Mouse (Mus musculus) kidney, embryonic 16.5 days (tissue): ENCODE results near the gene Sash1. TPM values are rescaled to one million over a fixed set of nuclear protein-coding genes. Genes with fewer than 3 reads are reported as not detected.

Experiments
- ATAC-seq: fragments of 200-750 bp; cut with Nextera tagmentation; 2 replicates; pipeline ENCODE4 v1.8.0; 2017; ENCODE audit warnings: moderate TSS enrichment; ENCODE audit not compliant: low FRiP score, low TSS enrichment
- H3K27ac ChIP-seq: fragments of 300-500 bp; sonication (generic); 2 replicates; pipeline ENCODE4 v1.5.1; 2014; ENCODE audit warnings: low read length
- H3K27me3 ChIP-seq: fragments of 300-500 bp; sonication (generic); 2 replicates; pipeline ENCODE4 v1.6.1; 2014; ENCODE audit warnings: low read length, control low read depth, mixed read lengths; ENCODE audit not compliant: insufficient read depth
- H3K36me3 ChIP-seq: fragments of 300-500 bp; sonication (generic); 2 replicates; pipeline ENCODE4 v1.6.1; 2014; ENCODE audit warnings: low read length, control low read depth, mixed read lengths; ENCODE audit not compliant: insufficient read depth
- H3K4me1 ChIP-seq: fragments of 300-500 bp; sonication (generic); 2 replicates; pipeline ENCODE4 v1.6.1; 2014; ENCODE audit warnings: low read length, control low read depth, mixed read lengths; ENCODE audit not compliant: insufficient read depth
- H3K4me2 ChIP-seq: fragments of 300-500 bp; sonication (generic); replicated peaks from 2 replicates; pipeline ENCODE4 v1.6.1; 2014; ENCODE audit warnings: low read depth, low read length
- H3K4me3 ChIP-seq: fragments of 300-500 bp; sonication (generic); 2 replicates; pipeline ENCODE4 v1.5.1; 2014; ENCODE audit warnings: mild to moderate bottlenecking, low read length
- H3K9ac ChIP-seq: fragments of 300-500 bp; sonication (generic); replicated peaks from 2 replicates; pipeline ENCODE4 v1.6.1; 2014; ENCODE audit warnings: low read length
- H3K9me3 ChIP-seq: fragments of 300-500 bp; sonication (generic); 2 replicates; pipeline ENCODE4 v1.6.1; 2016; ENCODE audit warnings: low read length, control low read depth
- WGBS: fragments of 180-500 bp; shearing (Covaris S2); extraction: QIAGEN DNeasy Blood & Tissue Kit; methylation state at CpG from one replicate; pipeline ENCODE4 v1.1.7; 2014; 5-methylcytosine and 5-hydroxymethylcytosine counted together
- polyA plus RNA-seq: library from polyadenylated mRNA; unstranded; fragments of >200 nt; fragmentation: Nextera tagmentation; extraction: Ambion mirVana; gene quantifications from 2 replicates; pipeline ENCODE4 v1.2.1, GENCODE M21; 2015

The Sash1 gene
- polyA plus RNA-seq, 1 experiment from 2014 or later: 3.1 TPM

DNA sequence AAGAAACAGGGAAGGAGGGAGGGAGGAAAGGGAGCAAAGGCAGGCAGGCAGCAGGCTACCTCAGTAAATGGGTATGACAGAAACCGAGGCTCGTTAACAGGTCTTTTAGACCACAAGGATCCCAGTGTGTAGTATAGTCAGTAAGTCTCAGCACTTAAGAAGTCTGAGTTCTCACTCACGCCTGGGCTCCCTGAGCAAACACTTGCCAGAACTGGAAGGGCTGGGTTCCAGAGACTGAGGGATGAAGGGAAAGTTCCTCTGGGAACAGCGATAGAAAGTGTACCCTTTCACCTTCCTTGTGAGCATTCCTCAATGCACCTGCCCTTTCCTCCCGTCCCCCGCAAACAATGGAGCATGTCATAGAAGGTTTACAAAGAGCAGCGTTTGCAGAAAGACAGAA lies 16.5 kb upstream of the Sash1 start:
- H3K4me2 ChIP-seq: no peak overlapping the region
- no peaks in the 10 kb centered on the region; the same call in 1 of the 2 replicates for H3K4me1 ChIP-seq
- no peaks in the 10 kb centered on the region for H3K9me3 ChIP-seq
- no peak overlapping the region for H3K9ac ChIP-seq
- no peaks in the 10 kb centered on the region for H3K27me3 ChIP-seq
- 76% methylated on average over 7 of the region's 7 CpGs for WGBS
- H3K36me3 ChIP-seq: no peaks in the 10 kb centered on the region
- no peak overlapping the region for H3K4me3 ChIP-seq
- no peak for ATAC-seq
- no peak overlapping the region for H3K27ac ChIP-seq

DNA sequence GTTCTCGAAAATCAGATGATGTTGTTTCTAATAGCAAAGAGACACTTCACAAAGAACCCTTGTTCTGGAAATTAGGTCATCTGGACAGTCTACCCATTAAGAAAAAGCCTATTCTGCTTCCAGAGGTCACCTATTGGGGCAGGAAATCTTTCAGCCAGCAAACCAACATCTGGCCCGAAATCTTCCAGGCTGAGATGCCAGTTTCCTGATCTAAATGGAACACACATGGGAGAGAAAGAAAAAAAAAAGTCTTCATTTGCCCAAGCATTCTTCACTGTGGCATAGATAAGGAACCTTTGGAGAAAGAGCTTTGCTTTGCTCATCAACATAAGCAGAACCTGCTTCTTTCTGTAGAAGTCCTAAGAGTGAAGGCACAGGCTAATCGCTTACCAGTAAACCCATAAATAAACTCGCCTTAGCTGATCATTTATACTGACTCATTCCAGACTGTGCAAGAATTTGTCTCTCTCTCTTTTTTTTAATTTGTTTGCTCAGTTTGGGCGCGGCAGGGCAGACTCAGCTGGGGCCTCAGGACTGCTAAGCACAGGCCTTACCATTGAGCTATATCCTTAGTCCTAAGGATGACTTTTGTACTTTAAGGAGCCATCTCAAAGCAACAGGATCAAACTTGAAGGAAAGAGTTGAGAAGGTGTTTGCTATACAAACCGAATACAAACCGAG lies 13.1 kb upstream of the Sash1 start:
- 72% methylated on average over 8 of the region's 8 CpGs for WGBS
- Histone ChIP-seq H3K36me3 (no peaks in the 10 kb centered on the region), H3K4me3 (no peak overlapping the region), H3K9me3 (peaks cover 4% of the 10 kb centered on the region; the same call in 1 of the 2 replicates), H3K27me3 (no peaks in the 10 kb centered on the region), H3K9ac (no peak overlapping the region), H3K4me2 (no peak overlapping the region), H3K4me1 (no peaks in the 10 kb centered on the region; the same call in 1 of the 2 replicates), H3K27ac (no peak overlapping the region)
- ATAC-seq: peak; percentile 72; the same call in 1 of the 2 replicates

DNA sequence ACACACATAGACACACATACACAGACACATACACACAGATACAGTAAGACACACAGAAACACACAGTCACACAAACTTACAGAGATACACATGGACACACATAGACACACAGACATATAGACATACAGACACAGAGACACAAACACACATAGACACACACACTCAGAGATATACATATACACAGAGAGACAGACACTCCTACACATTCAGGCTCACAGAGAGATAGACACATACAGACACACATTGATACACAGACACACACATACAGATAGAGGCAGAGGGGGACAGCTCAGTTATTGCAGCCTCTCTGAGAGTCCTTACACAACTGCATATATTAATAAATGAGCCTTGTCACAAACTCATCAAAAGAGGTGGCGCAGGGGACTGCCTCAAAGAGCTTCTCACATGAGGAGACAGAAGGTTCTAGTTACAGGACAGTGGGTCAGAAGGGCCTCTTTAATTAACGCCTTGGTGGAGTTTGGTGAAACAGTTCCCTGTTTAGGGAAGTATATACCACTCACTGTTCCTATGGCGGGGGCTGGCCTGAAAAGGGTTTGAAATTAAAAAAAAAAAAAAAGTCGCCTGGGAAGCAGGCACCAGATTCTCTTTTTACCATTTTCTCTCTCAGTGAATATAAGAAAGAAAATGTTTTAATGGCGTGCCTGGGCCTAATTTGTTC lies 12.4 kb upstream of the Sash1 start:
- WGBS: 53% methylated on average over 5 of the region's 5 CpGs
- no peak overlapping the region for H3K27ac ChIP-seq
- H3K4me1 ChIP-seq: no peaks in the 10 kb centered on the region; the same call in 1 of the 2 replicates

DNA sequence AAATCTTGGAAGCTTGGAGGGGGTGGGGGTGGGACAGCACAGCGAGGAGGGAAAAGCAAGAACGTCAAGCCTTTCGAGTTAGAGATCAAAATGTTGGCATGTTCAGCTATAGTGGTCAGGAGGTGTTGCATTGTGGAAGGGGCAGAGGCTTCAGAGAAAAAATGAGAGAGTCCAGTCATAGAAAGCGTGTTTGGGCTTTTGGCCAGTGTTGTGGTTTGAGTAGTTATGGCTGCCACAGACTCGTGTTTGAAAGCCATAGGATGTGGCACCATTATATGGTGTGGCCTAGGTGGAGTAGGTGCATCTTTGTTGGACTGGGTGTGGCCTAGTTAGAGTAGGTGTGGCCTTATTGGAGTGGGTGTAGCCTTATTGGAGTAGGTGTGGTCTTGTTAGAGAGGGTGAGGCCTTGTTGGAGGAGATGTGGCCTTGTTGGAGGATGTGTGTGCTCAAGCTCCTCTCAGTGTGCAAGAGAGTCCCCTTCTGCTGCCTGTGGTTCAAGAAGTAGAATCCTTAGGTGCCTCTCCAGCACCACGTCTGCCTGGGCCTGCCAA lies 9.2 kb upstream of the Sash1 start:
- Histone ChIP-seq H3K27me3 (no peaks in the 10 kb centered on the region), H3K27ac (no peak overlapping the region), H3K4me3 (no peak overlapping the region), H3K9ac (no peak overlapping the region), H3K4me2 (no peak overlapping the region), H3K36me3 (no peaks in the 10 kb centered on the region), H3K9me3 (peaks cover 4% of the 10 kb centered on the region; the same call in 1 of the 2 replicates), H3K4me1 (no peaks in the 10 kb centered on the region; the same call in 1 of the 2 replicates)
- ATAC-seq: no peak
- 91% methylated on average over 6 of the region's 6 CpGs for WGBS

More for the DNA sequence above, 12.4 kb upstream of the Sash1 start:
- no peak for ATAC-seq
- H3K9me3 ChIP-seq: peaks cover 4% of the 10 kb centered on the region; the same call in 1 of the 2 replicates
- no peak overlapping the region for H3K9ac ChIP-seq
- no peaks in the 10 kb centered on the region for H3K36me3 ChIP-seq
- no peak overlapping the region for H3K4me3 ChIP-seq
- H3K4me2 ChIP-seq: no peak overlapping the region
- H3K27me3 ChIP-seq: no peaks in the 10 kb centered on the region

DNA sequence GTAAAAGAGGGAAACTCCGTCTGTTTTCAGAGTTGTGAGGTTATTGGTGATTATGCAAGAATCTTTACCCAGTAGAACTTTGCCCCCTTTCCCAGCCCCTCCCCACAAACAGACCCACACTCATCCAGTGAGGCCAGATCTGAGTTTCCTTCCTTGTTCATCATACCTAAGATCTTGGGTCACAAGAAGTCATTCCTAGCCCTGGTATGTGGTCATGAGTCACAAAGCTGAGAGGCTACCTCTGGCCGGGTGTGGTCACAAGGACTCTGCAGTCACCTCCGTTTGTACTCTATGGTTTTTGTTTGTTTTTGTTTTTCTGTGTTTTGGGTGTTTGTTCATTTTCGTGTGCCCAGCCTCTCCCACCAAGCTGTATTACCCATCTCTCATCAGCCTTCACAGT lies 4.6 kb upstream of the Sash1 start:
- Histone ChIP-seq H3K27me3 (no peaks in the 10 kb centered on the region), H3K9ac (no peak overlapping the region), H3K9me3 (no peaks in the 10 kb centered on the region), H3K27ac (no peak overlapping the region), H3K4me3 (no peak overlapping the region), H3K36me3 (no peaks in the 10 kb centered on the region), H3K4me1 (peaks cover 8% of the 10 kb centered on the region; the same call in 1 of the 2 replicates), H3K4me2 (no peak overlapping the region)
- WGBS: 74% methylated on average over 4 of the region's 4 CpGs
- ATAC-seq: no peak

DNA sequence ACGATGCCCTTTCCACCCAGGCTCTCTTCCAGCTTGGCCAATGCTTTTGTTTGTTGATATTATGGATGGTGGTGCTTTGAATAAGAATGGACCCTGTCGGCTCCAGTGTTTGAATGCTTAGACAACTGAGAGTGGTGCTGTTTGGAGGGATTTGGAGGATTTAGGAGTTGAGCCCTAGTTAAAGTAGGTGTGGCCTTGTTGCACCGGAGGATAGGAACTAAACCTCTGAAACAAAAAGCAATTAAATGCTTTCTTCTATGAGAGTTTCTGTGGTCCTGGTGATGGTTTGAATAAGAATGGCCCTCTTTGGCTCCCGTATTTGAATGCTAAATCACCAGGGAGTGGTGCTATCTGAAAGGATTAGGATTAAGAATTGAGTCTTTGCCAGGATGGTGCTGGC lies 3.5 kb upstream of the Sash1 start:
- no peak overlapping the region for H3K27ac ChIP-seq
- WGBS: 79% methylated on average over 4 of the region's 4 CpGs
- ATAC-seq: no peak
- peaks cover 13% of the 10 kb centered on the region for H3K4me1 ChIP-seq
- H3K9ac ChIP-seq: no peak overlapping the region
- no peaks in the 10 kb centered on the region for H3K36me3 ChIP-seq
- H3K27me3 ChIP-seq: no peaks in the 10 kb centered on the region
- H3K4me3 ChIP-seq: no peak overlapping the region
- H3K9me3 ChIP-seq: no peaks in the 10 kb centered on the region
- H3K4me2 ChIP-seq: no peak overlapping the region

DNA sequence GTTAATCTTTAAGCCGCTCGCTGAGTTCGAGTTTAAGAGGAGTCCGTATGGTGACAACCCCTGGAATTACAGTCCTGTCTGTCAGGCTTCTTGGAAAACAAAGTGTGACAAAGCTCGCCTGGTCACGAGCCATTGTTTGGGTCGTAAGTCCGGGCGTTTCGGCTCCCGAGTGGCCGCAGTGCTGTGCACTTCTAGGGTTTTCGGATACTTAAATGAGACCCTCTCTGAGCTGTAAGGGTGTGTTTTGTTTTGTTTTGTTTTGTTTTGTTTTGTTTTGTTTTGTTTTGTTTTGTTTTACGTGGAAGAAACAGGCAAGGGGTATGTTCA lies 621 bp upstream of the Sash1 start:
- Histone ChIP-seq H3K4me1 (peaks cover 29% of the 10 kb centered on the region), H3K9me3 (no peaks in the 10 kb centered on the region), H3K27ac (peak overlapping the region; percentile 98), H3K4me3 (peak overlapping the region; percentile 66), H3K27me3 (no peaks in the 10 kb centered on the region), H3K4me2 (peak overlapping the region; percentile 62), H3K36me3 (no peaks in the 10 kb centered on the region), H3K9ac (peak overlapping the region; percentile 83)
- ATAC-seq: no peak
- WGBS: 0% methylated on average over 14 of the region's 14 CpGs

DNA sequence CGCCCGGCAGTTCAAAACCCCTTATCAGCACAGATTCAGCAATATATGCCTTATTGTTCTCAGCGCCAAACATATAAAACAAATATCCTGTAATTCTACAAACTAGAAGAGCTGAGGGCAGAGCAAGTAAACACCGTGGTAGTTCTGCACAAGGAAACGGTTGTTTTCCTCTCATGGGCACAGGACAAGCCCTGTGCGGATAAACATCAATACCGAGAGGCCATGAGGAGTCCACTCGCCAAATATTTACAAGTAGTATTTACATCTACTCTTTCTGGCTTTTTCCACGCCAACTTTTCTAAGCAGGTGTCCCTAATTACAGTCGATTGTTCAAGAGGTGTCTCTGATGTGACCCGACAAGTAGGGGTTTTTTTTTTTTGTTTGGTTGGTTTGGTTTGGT lies 669 bp downstream of the Sash1 start:
- no peak for ATAC-seq
- Histone ChIP-seq H3K9ac (peak overlapping the region; percentile 83), H3K36me3 (no peaks in the 10 kb centered on the region), H3K27ac (peak overlapping the region; percentile 98), H3K4me3 (peak overlapping the region; percentile 66), H3K4me1 (peaks cover 33% of the 10 kb centered on the region), H3K27me3 (no peaks in the 10 kb centered on the region), H3K4me2 (peak overlapping the region; percentile 62), H3K9me3 (no peaks in the 10 kb centered on the region)
- WGBS: 3% methylated on average over 11 of the region's 11 CpGs

DNA sequence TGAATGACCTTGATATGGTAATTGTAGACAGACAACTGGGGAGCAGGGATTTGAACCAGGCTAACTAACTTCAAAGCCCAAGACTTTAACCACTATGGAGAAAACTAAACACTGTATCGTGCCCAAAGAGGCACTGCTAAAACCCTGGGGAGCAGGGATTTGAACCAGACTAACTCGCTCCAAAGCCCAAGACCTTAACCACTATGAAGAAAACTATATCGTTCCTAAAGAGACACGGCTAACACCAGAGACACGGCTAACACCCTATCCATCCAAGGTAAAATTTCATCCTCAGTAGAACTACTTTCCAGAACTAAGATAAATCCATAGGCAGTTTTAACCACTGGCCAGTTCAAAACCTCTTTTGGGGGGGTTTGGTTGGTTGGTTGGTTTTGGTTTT lies 1.3 kb downstream of the Sash1 start:
- peak overlapping the region; percentile 66 for H3K4me3 ChIP-seq
- no peaks in the 10 kb centered on the region for H3K36me3 ChIP-seq
- no peaks in the 10 kb centered on the region for H3K9me3 ChIP-seq
- H3K27ac ChIP-seq: peak overlapping the region; percentile 38; the same call in 1 of the 2 replicates
- H3K27me3 ChIP-seq: no peaks in the 10 kb centered on the region
- H3K9ac ChIP-seq: peak overlapping the region; percentile 44
- H3K4me2 ChIP-seq: peak overlapping the region; percentile 62
- 53% methylated on average over 5 of the region's 5 CpGs for WGBS
- no peak for ATAC-seq
- H3K4me1 ChIP-seq: peaks cover 33% of the 10 kb centered on the region

DNA sequence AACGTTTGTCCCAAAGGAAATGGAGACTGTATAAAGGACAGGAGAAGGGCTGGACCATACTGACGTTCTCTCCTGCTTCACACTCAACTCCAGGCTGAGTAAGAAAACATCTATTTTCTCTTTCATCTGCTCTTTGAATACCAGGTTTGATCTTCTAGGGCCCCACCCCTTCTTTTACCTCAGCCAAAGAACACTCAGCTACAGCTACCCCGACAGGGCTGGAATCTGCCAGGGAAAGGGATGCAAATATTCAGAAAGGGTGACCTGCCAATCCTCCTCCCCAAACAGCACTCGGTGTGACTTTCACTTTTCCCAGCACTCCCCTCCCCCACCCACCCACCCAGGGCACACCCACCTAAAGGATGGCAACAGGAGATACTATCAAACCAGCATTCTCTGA lies 2.2 kb downstream of the Sash1 start:
- H3K9ac ChIP-seq: peak overlapping the region; percentile 33; the same call in 1 of the 2 replicates
- no peaks in the 10 kb centered on the region for H3K9me3 ChIP-seq
- peak overlapping the region; percentile 27 for H3K4me3 ChIP-seq

More for the DNA sequence above, 2.2 kb downstream of the Sash1 start:
- peak overlapping the region; percentile 62 for H3K4me2 ChIP-seq
- WGBS: 10% methylated on average over 4 of the region's 4 CpGs
- peaks cover 35% of the 10 kb centered on the region for H3K4me1 ChIP-seq
- no peak for ATAC-seq
- H3K27me3 ChIP-seq: no peaks in the 10 kb centered on the region
- no peak overlapping the region for H3K27ac ChIP-seq
- H3K36me3 ChIP-seq: no peaks in the 10 kb centered on the region
